Mouse (Mus musculus): ENCODE results near the gene Gm21987.

GRCm38 (mm10) chr16:38374379-38375140, 27.7 kb downstream of the Gm21987 start:
- TF ChIP-seq CHD2 (IDR thresholded peaks at IDR 0.05; ENCODE audit: low read depth, low read length): no peak
- TF ChIP-seq ZC3H11A (IDR thresholded peaks at IDR 0.05; ENCODE audit: borderline replicate concordance, low read depth, low read length): no peak
- TF ChIP-seq ZNF384 (IDR thresholded peaks at IDR 0.05; ENCODE audit: low read depth, low read length): no peak
- TF ChIP-seq HCFC1 (IDR thresholded peaks at IDR 0.05; ENCODE audit: borderline replicate concordance, insufficient read depth, low read length): no peak
- no peak for TF ChIP-seq MAFK (IDR thresholded peaks at IDR 0.05; ENCODE audit: insufficient read depth, low read depth, low read length)

Data from ES-E14 (cell line).